Mouse (Mus musculus) MEL-GATA-1-ER (cell line): Measurements from ENCODE around the gene Fam45a.
"Not testable (repeated sequence)": the region's sequence is repeated elsewhere in the genome, so short reads cannot be mapped to it uniquely, and the experiment has no call there.

Experiments
- DNase-seq: peaks from one replicate; pipeline ENCODE4 v3.0.0-alpha.2; 2012; ENCODE audit warnings: low read depth; ENCODE audit errors: extremely low read depth

The Fam45a gene

DNA sequence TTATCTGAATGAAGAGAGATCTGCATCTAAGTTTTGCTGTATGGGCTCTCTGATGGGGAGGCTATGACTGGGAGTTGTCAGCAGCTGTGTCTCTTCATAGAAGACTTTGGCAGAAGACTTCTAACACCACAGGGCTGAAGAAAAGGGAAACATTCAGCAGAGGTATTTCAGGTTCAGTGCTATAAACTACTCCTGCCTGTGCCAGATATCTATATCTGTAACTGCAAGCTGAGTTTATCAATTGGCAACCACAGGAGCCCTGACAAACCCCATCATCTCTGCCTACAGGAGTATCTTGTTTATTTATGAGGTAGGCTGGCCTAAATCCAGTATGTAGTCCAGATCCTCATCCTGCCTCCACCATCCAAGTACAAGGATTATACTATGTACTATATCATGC lies 31.9 kb downstream of the Fam45a start:
- DNase-seq = peak; percentile 43

DNA sequence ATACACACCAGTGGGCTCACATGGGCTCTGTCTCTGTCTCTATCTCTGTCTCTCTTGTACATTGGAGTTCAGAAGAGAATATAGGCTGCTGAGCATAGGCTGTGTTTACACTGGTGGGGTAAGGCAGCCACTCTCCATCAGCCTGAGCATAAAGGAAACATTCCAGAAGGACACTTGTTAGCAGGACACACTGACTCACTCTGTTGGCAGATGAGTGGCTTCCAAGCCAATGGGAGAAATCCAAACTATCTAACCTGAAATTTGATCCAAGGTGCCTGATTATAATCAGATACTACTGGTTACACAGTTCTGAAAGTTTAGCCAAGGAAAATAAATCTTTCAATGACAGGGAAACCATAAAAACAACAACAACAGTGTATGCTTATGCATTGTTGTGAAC lies 34.3 kb downstream of the Fam45a start:
- no peak for DNase-seq

DNA sequence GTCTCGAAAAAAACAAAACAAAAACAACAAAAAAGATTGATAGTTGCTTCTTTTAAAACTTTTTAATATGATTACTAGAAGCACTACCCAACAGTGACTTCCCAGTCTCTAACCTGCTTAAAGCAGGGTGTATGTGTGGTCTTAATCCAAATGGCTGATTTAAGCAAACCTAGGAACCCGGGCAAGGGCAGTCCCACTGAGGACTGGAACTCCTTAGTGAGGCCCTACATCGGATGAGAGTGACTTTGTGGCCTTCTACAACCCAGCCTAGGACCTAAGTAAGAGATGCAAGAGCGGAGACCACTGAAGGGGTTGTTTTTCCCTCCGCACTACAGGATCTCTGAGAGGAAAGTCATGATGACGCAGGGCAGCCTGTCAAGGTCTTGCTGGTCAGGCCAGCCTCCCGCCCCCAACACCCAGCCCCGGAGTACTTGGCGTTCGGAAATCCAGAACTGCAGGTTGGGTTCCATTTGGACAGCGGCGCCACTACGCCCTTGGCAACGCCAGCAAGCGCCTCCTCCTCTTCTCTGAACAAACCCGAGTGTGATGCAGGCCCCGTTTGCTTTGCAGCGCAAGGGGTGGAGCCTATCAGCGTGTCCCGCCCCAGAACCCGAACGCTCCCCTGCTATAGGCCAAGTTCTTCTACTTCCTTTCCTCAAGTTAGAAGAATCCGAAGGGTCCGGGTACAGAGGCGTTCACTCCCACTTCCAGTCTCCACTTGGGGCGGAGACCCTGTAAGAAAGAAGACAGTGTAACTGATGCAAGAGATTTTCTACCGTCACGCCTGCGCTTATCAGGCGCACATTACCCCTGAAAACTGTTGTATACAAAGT lies 49.7 kb downstream of the Fam45a start, which contains the start of gene Sfxn4:
Sfxn4 (minus strand) TSS at position 612 of the 833 bp plus-strand sequence.
- peak; percentile 98 for DNase-seq

DNA sequence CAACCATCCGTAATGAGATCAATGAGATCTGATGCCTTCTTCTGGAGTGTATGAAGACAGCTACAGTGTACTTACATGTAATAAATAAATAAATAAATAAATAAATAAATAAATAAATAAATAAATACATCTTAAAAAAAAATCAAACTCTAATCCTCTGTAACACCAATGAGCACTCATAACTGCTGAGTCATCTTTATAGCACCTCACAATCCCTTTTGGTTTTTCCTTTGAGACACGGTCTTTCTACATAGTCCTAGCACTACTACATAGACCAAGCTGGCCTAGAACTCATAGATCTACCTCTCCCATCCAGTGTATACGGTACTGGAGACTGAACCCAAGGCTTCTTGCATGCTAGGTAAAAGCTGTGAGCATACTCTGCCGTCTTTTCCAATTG lies 54.8 kb downstream of the Fam45a start:
- DNase-seq = not testable (repeated sequence)

DNA sequence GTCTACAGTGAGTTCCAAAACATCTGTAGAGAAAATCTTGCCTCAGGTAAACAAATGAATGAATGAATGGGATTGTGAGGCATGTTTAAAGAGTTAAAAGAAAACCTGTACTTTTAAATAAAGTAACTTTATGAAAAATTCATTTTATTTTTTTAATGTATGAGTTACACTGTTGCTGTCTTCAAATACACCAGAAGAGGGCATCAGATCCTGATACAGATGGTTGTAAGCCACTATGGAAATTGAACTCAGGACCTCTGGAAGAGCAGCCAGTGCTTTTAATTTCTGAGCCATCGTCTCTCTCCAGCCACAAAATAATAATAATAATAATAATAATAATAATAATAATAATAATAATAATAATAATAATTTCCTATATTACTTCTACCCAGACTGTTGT lies 59.1 kb downstream of the Fam45a start:
- DNase-seq = no peak

DNA sequence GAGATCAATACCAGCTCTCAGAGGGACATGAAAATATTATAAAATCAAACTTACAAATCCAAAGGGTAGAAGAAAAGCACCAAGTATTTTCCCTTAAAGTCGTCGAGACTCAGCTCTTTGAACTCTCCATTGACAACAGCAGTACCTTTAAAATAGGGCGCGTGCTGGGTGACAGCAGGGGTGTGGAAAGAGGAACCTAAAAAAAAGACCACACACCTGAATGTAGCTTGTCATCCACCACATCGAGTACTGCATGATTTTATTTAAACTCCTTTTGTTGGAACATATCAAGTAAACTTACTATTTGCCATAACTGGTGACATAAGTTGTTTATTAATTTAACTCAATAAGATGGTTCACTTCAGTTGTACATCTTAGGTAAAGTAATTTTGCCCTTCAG lies 60.0 kb downstream of the Fam45a start:
- DNase-seq = no peak

DNA sequence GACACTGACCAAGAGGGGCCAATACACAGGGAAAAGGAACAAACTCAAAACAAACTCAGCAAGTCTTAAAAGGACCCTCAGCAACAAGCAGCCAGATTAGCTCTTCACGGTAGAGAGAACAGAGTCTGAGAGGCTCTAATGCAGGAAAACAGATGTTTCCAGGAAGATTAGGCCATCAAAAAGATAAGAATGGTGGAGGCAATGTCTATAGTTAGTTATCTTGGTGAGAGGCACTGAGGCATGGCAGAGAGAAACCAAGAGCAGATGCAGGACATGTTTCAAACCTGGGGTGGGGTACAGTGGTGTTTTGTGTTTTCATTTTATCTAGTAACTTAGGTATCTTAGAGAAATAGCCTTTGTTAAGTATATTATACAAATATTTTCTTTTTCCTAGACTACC lies 60.9 kb downstream of the Fam45a start:
- peak; percentile 89 for DNase-seq

DNA sequence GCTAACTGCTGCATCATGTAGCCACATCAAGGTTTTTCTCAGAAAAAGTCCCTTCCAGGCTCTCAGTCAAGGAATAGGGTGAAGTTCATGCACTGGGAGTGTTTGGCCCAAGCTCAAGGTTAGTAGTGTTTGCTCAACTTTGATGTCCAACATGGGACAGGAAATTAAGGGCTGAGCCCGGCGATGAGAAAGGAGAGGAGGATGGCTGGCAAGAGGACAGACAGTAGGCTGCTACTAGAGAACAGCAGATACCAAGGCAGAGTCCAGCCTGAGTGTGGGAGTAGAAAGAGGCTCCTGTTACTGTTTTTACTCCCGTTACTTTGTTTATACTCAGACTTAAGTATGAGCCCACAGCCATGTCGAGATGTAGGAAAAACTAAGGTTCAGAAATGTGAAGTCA lies 62.1 kb downstream of the Fam45a start:
- no peak for DNase-seq

DNA sequence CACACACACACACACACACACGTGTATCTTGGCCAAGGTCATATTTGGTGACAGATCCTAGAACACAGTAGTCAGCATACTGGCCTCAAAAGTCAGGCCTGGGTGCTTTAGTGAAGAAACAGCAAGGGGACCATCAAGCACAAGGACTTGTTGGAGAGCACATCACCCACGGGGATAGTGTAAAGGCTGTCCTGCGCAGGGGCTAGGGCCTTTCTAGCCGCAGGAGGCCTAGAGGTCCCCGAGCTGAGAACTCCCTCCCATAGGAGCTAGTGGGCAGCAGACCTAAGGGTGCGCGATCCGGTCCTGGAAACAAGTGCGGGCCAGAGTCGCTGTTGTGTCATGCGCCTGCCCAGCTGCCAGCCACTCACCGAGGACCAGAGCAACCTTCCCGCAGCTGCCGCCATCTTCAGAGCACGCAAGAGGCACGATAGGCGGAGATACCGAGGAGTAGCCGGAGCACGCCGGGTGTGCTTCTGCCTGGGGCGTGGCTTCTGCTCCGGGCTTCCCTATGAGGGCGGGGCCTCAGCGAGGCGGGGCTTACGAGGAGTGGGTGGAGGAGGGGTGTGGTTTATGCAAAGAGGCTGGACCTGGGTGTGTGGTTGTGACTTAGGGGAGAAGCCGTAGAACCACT lies 62.8 kb downstream of the Fam45a start, which contains the start of gene Prdx3:
Prdx3 (minus strand) TSS at position 493 of the 631 bp plus-strand sequence.
- DNase-seq = peak; percentile 89

DNA sequence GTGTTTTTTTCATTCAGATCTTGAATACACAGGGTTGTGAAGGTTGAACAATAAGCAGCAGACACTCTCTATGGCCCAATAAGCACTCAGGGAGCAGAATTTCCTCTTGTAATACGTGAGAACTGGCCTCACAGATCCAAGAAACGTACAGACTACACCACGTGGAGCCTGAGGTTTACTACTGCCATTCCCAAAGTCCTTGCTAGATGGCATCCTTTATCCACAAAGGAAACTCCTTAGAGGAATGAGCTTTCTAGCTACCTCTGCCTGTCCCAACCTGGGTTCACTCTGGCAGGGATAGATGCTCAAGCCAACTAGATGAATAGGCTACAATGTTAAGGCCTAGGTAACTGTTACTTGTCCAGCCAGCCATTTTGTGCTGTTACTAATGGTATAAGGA lies 71.7 kb downstream of the Fam45a start:
- DNase-seq = no peak
